Mouse (Mus musculus) CD4-positive naive resting alpha-beta T cell, adult 76 days (primary cell): Measurements from ENCODE around the gene Syde2. TPM values are rescaled to one million over a fixed set of nuclear protein-coding genes. Genes with fewer than 3 reads are reported as not detected.

Experiments used
- total RNA-seq: library from RNA; stranded (reverse); gene quantifications from one replicate; pipeline ENCODE4 v1.2.4, GENCODE M21; 2023

Gene Syde2
- total RNA-seq, result 1.9 TPM

GRCm38 (mm10) chr3:145987268-145987969 is at the start of gene Syde2:
TSS of gene Syde2 (plus strand) at chr3:145987870.

Other genes with a start within 250 kb of the Syde2 start
- gene Ddah1, start 229.2 kb upstream of the Syde2 start, total RNA-seq, result not detected
- gene Bcl10, start 65.1 kb upstream of the Syde2 start, total RNA-seq, result 87.9 TPM
- 52.7 TPM for gene 2410004B18Rik, start 49.9 kb upstream of the Syde2 start, total RNA-seq
- gene Wdr63, start 120.3 kb downstream of the Syde2 start, total RNA-seq, result not detected
- 7.3 TPM for gene Mcoln3, start 129.6 kb downstream of the Syde2 start, total RNA-seq
- gene Mcoln2, start 162.0 kb downstream of the Syde2 start, total RNA-seq, result 8.0 TPM
- not detected for gene Lpar3, start 233.1 kb downstream of the Syde2 start, total RNA-seq